Mouse (Mus musculus) spleen, adult 2 months (tissue): Measurements from ENCODE around the gene Zcwpw1.

ENCODE experiments used
- CTCF ChIP-seq: fragments of 200-500 bp; IDR thresholded peaks from 2 replicates; pipeline ENCODE4 v1.5.1; 2011; ENCODE audit warnings: mild to moderate bottlenecking, inconsistent platforms; ENCODE audit not compliant: insufficient read depth, insufficient read length, insufficient replicate concordance; ENCODE audit errors: extremely low read depth
- POLR2A ChIP-seq: fragments of 200-500 bp; IDR thresholded peaks from 2 replicates; pipeline ENCODE4 v1.6.1; 2011; ENCODE audit warnings: low read depth, low read length, inconsistent platforms

DNA sequence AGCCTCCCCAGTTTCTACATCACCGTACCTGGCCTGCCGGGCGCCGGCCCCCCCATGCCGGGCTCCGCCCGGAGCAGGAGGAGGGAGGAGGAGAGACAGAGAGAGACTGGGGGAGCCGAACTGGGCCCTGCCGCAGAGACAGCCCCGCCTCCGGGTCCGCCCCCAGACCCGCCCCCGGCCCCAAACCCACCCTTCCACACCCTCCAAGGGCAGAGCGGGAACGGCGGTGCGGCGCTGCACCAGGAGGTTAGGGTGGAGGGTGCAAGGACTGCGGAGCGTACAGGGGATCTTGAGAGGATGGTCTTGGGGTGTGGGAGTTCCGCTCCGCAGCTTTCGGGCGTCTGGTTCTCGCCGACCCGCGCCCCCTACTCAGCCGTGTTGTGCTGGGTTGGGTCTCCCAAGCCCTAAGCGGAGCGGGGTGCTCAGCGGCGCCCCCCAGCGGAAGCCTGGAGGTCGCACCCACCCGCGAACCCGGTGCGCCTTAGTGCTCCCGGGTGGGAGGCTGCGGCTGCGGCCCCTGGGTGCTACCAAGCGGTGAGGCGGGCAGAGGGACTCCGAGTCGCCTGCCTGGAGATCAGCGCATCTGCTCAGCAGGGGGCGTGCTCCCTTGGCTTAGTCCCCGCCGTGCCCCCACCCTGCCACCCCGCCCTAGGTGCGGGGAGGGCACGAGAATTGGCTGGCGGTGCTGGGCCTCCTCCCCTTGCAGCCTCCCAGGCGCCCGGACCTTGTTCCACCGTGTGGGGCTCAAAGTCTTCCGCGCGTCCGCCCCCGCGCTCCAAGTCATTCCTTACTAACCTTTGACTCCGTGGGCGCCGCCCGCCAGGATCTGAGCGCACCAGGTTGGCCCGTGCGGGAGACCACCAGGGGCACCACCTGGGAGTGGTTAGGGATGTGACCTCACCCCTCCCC lies 46.3 kb upstream of the Zcwpw1 start, which contains the start of gene Nyap1:
- peak; percentile 59 for TF ChIP-seq CTCF
- TF ChIP-seq POLR2A, result no peak
